Mouse (Mus musculus) bone marrow, adult 2 months (tissue): ENCODE measurements around the gene Senp3.

Source experiments
- CTCF ChIP-seq: fragments of 200-500 bp; IDR thresholded peaks from 2 replicates; pipeline ENCODE4 v1.5.1; 2011; ENCODE audit warnings: low read length, control low read depth; ENCODE audit not compliant: control insufficient read depth, insufficient read depth
- POLR2A ChIP-seq: fragments of 200-500 bp; IDR thresholded peaks from 2 replicates; pipeline ENCODE4 v1.6.1; 2011; ENCODE audit warnings: low read depth, mild to moderate bottlenecking, control low read depth, low read length, borderline replicate concordance; ENCODE audit not compliant: control insufficient read depth

- TF ChIP-seq POLR2A: no peak
- TF ChIP-seq CTCF: no peak
Observed at GRCm38 (mm10) chr11:69684936-69685335, 3.1 kb upstream of the Senp3 start.
